Mouse (Mus musculus) liver, adult (tissue): Measurements from ENCODE around the gene Mrtfa.

Experiments used
- GATA4 ChIP-seq: IDR thresholded peaks from 2 replicates; pipeline ENCODE4 v1.6.1; 2014; ENCODE audit warnings: mild to moderate bottlenecking, low read length; ENCODE audit not compliant: insufficient replicate concordance

Mrtfa gene

GRCm38 (mm10) chr15:81190630-81191178 lies at the start of gene Mrtfa:
TSS of gene Mrtfa (minus strand) at chr15:81190757.
- TF ChIP-seq GATA4, result no peak

DNA sequence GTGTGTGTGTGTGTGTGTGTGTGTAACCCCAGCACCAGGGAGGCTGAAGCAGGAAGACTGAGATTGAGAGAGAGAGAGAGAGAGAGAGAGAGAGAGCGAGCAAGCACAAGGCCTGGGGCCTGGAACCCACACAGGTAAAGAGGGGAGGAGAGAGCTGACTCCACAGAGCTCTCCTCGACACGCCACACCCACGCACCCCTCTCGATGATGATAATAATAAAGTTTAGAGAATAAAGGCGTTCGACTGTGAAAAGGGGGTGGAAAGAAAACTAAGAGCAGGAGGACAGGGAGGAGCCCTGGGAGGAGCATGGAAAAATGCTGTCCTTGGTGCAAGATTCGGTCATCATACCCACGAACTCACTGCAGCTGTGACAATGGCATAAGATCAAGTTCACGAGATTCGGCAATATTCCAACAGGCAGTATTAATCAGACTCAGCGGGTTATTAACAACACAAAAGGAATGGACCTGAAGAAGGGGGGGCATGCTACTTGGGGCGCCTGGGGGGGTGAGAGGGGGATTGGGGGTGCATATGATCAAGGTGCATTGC lies 49.3 kb upstream of the Mrtfa start:
- no peak for TF ChIP-seq GATA4

DNA sequence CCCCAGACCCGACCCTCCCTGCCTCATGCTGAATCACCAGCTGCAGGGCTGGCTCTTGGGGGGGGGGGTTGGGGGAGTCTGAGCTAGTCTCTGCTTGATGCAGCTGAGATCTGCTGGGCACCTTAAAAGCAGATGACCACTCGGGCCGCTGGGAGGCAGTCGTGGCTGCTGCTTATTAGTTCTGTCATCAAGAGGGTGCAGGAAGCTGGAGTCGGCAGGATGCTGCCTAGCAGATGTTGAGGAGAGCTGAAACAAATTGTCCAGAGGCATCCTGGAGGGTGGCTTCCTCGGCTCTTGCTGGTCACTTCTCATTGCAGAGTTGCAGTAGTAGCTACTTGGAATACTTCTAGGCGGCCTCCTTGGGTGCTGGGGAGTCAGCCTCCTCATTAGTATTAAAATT lies 48.7 kb upstream of the Mrtfa start:
- TF ChIP-seq GATA4, result no peak

DNA sequence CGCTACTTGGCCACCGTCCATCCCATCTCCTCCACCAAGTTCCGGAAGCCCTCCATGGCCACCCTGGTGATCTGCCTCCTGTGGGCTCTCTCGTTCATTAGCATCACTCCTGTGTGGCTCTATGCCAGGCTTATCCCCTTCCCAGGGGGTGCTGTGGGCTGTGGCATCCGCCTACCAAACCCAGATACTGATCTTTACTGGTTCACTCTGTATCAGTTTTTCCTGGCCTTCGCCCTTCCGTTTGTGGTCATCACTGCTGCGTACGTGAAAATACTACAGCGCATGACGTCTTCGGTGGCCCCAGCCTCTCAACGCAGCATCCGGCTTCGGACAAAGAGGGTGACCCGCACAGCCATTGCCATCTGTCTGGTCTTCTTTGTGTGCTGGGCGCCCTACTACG lies 46.9 kb upstream of the Mrtfa start:
- no peak for TF ChIP-seq GATA4

DNA sequence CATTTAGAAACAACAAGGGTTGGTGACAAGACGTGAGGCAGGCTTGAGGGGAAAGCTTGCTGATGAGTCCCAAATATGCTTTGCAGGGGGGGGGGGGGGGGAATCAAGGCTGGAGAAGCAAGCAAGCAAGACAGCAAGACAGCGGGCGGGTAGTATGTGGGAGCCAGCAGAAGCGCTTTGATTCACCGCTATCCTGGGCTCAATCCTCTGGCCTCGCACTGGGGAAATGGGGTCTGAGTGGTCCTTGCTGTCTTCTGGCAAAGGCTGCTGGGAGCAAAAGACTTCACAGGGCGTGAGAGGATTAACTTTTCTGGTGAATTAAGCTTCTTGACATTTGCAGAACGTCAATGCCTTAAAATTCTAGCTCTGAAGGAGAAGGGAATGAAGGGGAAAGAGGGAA lies 45.5 kb upstream of the Mrtfa start:
- no peak for TF ChIP-seq GATA4

- no peak for TF ChIP-seq GATA4
Observed at GRCm38 (mm10) chr15:81235086-81235920, 44.7 kb upstream of the Mrtfa start, which contains the start of gene Mchr1. TSS of gene Mchr1 (plus strand) at chr15:81235499.

DNA sequence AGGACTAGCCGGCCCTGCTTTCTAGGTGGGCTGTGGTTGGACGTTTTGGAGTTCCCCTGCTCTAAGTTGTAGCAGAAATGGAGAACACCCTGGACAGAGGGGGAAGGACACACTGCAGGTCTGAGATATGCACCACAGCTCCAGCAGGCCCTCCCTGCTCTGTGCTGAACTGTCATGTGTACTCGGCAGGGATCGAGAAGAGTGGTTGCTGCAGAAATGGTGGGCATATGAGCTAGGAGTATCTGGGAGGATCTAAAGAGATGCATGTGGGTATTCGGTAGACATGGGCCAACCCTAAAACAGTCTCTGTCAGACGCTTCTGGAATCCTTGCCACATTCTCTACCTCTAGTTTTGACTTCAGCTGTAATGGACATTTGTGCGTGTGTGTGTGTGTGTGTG lies 40.8 kb upstream of the Mrtfa start:
- TF ChIP-seq GATA4, result no peak

- TF ChIP-seq GATA4, result no peak
Observed at GRCm38 (mm10) chr15:81229791-81230190, 39.2 kb upstream of the Mrtfa start.

GRCm38 (mm10) chr15:81228258-81228657 lies 37.7 kb upstream of the Mrtfa start:
- no peak for TF ChIP-seq GATA4

GRCm38 (mm10) chr15:81227275-81227674 lies 36.7 kb upstream of the Mrtfa start:
- TF ChIP-seq GATA4, result no peak

DNA sequence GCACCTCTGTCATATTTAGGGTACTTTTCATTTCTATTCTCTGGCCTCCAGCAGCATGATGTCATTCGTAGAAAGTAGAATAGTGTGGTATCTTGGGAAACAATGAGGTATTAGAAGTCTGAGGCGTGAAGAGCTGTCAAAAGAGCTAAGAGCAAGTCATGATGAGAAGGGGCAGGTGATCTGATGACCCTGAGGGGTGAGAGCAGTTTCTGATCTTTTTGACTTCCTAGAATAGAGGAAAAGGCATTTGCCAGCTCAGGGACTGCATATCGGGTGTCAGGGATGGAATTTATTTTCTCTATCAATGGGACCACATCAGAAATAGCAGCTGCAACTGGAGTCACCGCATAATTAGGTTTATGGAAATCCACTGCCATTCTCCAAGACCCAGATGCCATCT lies 36.2 kb upstream of the Mrtfa start:
- no peak for TF ChIP-seq GATA4

GRCm38 (mm10) chr15:81225732-81226131 lies 35.2 kb upstream of the Mrtfa start:
- no peak for TF ChIP-seq GATA4

DNA sequence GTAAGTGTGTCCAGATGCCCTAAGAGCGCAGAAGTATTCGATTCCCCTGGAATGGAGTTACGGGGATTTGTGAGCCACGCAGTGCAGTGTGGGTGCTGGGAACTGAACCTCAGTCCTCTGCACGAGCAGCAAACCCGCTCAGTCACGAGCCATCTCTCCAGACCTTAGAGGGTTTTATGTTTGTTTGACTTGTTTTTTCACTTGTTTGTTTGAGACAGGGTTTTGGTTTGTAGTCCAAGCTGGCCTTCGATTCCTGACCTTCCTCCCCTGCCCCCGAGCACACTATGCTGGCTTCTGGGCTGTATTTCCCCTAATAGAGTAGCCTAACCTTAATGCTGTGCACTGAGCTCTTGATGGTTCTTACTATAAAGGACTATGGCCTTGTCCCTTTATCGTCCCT lies 34.5 kb upstream of the Mrtfa start:
- no peak for TF ChIP-seq GATA4

GRCm38 (mm10) chr15:81221446-81221845 lies 30.9 kb upstream of the Mrtfa start:
- TF ChIP-seq GATA4, result no peak

- no peak for TF ChIP-seq GATA4
Observed at GRCm38 (mm10) chr15:81219054-81219453, 28.5 kb upstream of the Mrtfa start.

GRCm38 (mm10) chr15:81216906-81217653 lies 26.5 kb upstream of the Mrtfa start:
- no peak for TF ChIP-seq GATA4
